Mouse (Mus musculus) midbrain, postnatal 0 days (tissue): ENCODE data around the gene Khnyn. TPM values are rescaled to one million over a fixed set of nuclear protein-coding genes. Genes with fewer than 3 reads are reported as not detected.

Experiments used
- ATAC-seq: fragments of 200-750 bp; cut with Nextera tagmentation; 2 replicates; pipeline ENCODE4 v1.8.0; 2017; ENCODE audit warnings: moderate number of reproducible peaks, mild to moderate bottlenecking, moderate TSS enrichment, moderate library complexity; ENCODE audit not compliant: low FRiP score
- DNase-seq: peaks from one replicate; pipeline ENCODE4 v3.0.0-alpha.2; 2015; ENCODE audit warnings: low spot score
- H3K27ac ChIP-seq: fragments of 300-500 bp; sonication (generic); 2 replicates; pipeline ENCODE4 v1.5.1; 2014; ENCODE audit warnings: low read depth, mild to moderate bottlenecking, low read length, mixed read lengths
- H3K27me3 ChIP-seq: fragments of 300-500 bp; sonication (generic); 2 replicates; pipeline ENCODE4 v1.6.1; 2014; ENCODE audit warnings: low read length, control low read depth, mixed read lengths; ENCODE audit not compliant: insufficient read depth
- H3K36me3 ChIP-seq: fragments of 300-500 bp; sonication (generic); 2 replicates; pipeline ENCODE4 v1.6.1; 2014; ENCODE audit warnings: low read length, control low read depth, mixed read lengths; ENCODE audit not compliant: insufficient read depth
- H3K4me1 ChIP-seq: fragments of 300-500 bp; sonication (generic); 2 replicates; pipeline ENCODE4 v1.6.1; 2014; ENCODE audit warnings: mild to moderate bottlenecking, control low read depth, antibody characterized with exemption, low read length, mixed read lengths; ENCODE audit not compliant: insufficient read depth
- H3K4me2 ChIP-seq: fragments of 300-500 bp; sonication (generic); 2 replicates; pipeline ENCODE4 v1.6.1; 2014; ENCODE audit warnings: low read depth, mild to moderate bottlenecking, low read length, mixed read lengths; ENCODE audit not compliant: poor library complexity, severe bottlenecking
- H3K4me3 ChIP-seq: fragments of 300-500 bp; sonication (generic); 2 replicates; pipeline ENCODE4 v1.5.1; 2014; ENCODE audit warnings: low read depth, mild to moderate bottlenecking, low read length, moderate library complexity
- H3K9ac ChIP-seq: fragments of 300-500 bp; sonication (generic); replicated peaks from 2 replicates; pipeline ENCODE4 v1.6.1; 2014; ENCODE audit warnings: mild to moderate bottlenecking, low read length, moderate library complexity, mixed read lengths; ENCODE audit not compliant: poor library complexity, severe bottlenecking
- H3K9me3 ChIP-seq: fragments of 300-500 bp; sonication (generic); 2 replicates; pipeline ENCODE4 v1.6.1; 2016; ENCODE audit warnings: low read length, control low read depth
- CTCF ChIP-seq: IDR thresholded peaks from 2 replicates; pipeline ENCODE4 v1.5.1; 2016; ENCODE audit warnings: antibody characterized with exemption, mild to moderate bottlenecking
- WGBS: fragments of 180-500 bp; shearing (Covaris S2); extraction: QIAGEN DNeasy Blood & Tissue Kit; methylation state at CpG from one replicate; pipeline ENCODE4 v1.1.7; 2014; 5-methylcytosine and 5-hydroxymethylcytosine counted together
- polyA plus RNA-seq: library from polyadenylated mRNA; unstranded; fragments of >200 nt; fragmentation: Nextera tagmentation; extraction: Ambion mirVana; gene quantifications from 2 replicates; pipeline ENCODE4 v1.2.1, GENCODE M21; 2015
- total RNA-seq: library from RNA; depleted of rRNA; stranded (reverse); fragments of >200 nt; gene quantifications from 2 replicates; pipeline ENCODE4 v1.2.3, GENCODE M21; 2014

The Khnyn gene
- total and polyA plus RNA-seq, 2 experiments from 2014 or later: 6.3 to 14.2 TPM

DNA sequence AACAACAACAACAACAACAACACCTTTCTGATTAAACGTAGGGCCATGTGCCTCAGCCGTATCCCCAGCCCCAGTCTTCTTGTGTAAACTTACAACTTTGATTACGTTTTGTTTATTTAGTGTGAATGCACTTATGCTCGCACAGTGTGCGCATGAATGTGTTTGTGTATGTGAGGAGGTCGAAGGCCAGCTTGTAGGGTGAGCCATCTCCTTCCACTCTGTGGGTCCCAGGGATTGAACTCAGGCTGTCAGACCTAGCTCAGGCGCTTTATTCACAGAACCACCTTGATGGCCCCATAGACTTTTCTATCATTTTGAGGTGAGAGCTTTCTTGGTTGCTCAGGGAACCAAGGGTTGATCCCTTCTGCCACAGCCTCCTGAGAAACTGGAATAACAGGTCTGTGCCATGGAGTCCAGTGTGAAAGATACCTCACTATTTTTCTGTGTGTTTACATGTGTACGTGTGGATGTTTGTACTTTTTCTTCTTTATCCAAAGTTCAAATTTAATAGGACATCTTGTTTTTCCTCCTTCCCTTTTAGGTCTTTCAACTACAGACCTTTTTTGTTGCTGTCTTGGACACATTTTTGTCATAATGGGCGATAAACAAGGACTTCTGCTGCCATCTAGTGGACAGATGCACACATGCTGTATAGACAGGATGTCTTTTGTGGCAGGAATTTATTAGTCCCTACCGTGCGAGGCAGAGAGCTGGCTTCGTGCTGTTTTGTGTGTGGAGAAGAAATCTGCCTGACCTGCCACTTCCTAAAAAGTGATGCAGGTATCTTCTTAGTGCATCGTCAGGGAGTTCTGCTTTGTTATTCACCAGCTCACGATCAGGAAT is 33.7 kb downstream of the Khnyn start:
- H3K9me3 ChIP-seq: no peaks in the 10 kb centered on the region
- WGBS: 39% methylated on average over 14 of the region's 14 CpGs
- no peaks in the 10 kb centered on the region for H3K27me3 ChIP-seq
- no peaks in the 10 kb centered on the region for H3K4me1 ChIP-seq
- H3K36me3 ChIP-seq: no peaks in the 10 kb centered on the region
- H3K4me3 ChIP-seq: no peak overlapping the region
- no peak overlapping the region for H3K27ac ChIP-seq
- peak overlapping the region; percentile 21; the same call in 1 of the 2 replicates for H3K4me2 ChIP-seq
- peak; percentile 99 for TF ChIP-seq CTCF
- peak; percentile 86 for ATAC-seq
- H3K9ac ChIP-seq: no peak overlapping the region
- DNase-seq: peak; percentile 96

DNA sequence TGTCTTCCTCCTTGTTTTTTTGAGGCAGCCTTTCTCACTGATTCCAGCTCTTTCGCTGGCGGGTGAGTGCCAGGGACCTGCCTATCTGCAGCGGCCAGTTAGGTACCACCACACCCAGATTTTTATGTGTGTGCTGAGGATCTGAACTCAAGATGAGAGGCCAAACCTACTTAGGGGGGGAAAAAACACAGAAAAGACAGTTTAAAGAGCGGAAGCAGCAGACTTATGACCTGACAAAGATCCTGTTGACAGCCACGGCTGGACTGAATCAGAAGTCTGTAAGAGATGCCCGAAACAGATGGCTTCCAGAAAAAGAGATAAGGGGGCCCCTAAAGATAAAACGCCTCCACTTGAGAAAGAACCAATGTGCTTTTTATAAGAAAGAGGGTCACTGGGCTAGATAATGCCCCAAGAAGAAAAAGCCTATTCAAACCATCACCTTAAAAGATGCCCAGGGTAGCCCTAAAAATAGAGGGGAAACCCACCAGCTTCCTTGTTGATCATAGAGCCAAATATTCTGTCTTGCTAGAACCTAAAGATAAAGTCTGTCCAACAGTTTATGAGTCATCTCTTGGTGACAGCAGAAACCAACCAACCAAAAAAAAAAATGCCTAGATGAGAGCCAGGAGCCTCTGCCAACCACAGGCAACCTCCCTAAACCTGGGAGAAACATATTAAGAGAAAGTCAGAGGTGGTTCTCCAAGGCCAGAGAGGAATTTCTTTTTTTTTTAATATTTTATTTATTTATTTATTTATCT is 37.9 kb downstream of the Khnyn start:
- no peak overlapping the region for H3K4me2 ChIP-seq
- no peaks in the 10 kb centered on the region for H3K36me3 ChIP-seq
- no peaks in the 10 kb centered on the region for H3K4me1 ChIP-seq
- 81% methylated on average over 7 of the region's 7 CpGs for WGBS
- DNase-seq (no peak), ATAC-seq (no peak)
- H3K9ac ChIP-seq: no peak overlapping the region
- no peaks in the 10 kb centered on the region for H3K27me3 ChIP-seq
- H3K4me3 ChIP-seq: no peak overlapping the region
- H3K27ac ChIP-seq: no peak overlapping the region
- no peak for TF ChIP-seq CTCF
- no peaks in the 10 kb centered on the region for H3K9me3 ChIP-seq

DNA sequence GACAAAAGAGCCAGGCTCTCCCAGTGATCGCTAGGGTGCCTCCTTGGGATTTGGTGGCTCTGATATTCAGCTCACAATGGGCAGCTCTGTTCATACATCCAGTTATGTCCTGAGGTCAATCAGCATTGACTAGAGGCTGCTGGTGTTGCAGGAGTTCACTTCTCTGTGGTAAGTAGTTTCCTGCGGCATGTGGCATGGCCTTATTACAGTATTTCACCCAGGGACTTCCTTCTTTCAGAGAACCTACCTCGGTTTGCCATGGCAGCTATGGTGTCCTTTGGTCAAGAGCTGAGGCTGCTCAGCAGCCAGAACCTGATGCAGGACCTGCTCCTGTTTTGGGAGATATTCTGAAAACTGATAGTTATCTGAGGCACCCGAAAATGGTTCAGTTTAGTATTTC is 42.1 kb downstream of the Khnyn start:
- H3K9ac ChIP-seq: no peak overlapping the region
- H3K4me2 ChIP-seq: no peak overlapping the region
- H3K9me3 ChIP-seq: no peaks in the 10 kb centered on the region
- no peak overlapping the region for H3K27ac ChIP-seq
- 93% methylated on average over 4 of the region's 4 CpGs for WGBS
- H3K36me3 ChIP-seq: no peaks in the 10 kb centered on the region
- H3K27me3 ChIP-seq: no peaks in the 10 kb centered on the region
- ATAC-seq (no peak), DNase-seq (no peak)
- H3K4me3 ChIP-seq: no peak overlapping the region
- no peak for TF ChIP-seq CTCF
- no peaks in the 10 kb centered on the region for H3K4me1 ChIP-seq

DNA sequence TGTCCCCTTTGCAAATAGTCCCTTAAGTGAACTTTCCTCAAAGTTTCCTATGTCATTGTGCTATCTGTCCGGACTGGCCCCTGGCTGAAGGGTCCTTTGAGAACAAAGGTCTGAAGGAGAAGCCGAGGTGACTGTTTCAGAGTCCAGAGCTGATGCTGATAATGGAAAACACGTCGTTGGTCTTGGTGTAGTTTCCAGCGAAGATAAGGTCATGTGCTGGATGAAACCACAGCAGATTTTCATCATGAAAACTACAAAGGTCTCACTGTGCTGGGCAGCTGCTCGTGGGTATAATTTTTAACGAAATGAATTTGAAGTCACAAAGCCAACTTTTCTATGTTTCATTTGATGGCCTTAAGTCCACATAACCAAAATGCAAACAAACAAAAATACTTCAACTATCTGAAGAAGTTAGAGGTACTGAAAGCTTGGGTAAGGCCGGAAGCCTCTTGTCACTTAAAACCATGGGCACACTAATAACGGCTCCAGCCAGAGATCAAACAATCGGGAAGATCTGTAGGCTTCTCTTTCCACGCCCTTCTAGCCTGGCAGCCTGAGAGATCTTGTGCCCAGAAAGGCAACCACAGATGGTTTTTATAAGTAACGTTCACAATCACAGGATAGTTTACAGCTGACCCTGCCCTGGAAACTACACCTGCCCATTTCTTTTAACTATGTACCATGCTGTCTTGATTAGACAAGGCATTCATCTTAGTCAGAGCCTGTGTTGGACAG is 44.7 kb downstream of the Khnyn start:
- DNase-seq: no peak
- Histone ChIP-seq H3K27ac (no peak overlapping the region), H3K4me3 (no peak overlapping the region), H3K36me3 (no peaks in the 10 kb centered on the region), H3K9ac (no peak overlapping the region), H3K27me3 (no peaks in the 10 kb centered on the region), H3K4me1 (no peaks in the 10 kb centered on the region), H3K9me3 (no peaks in the 10 kb centered on the region), H3K4me2 (no peak overlapping the region)
- TF ChIP-seq CTCF: no peak
- WGBS: 84% methylated on average over 12 of the region's 12 CpGs
- ATAC-seq: no peak

DNA sequence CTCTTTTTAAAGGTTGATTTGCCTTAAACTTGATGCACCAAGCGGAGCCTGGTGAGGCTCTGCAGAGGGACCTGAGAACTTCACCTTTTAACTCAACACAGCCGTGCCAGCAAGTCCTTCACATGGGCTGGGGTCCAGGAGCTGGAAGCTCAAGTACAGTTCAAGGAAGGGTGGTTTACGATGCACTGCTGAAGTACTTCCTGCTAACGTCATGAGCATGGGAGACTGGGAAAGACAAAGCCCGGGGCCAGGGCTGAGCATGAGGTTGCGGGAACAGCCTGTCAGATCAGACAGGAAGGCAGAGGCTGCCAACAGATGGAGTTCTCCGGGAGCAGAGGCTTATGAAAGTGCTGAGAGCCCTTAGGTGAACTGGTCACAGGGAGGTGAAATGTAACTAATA is 48.8 kb downstream of the Khnyn start:
- H3K27ac ChIP-seq: no peak overlapping the region
- no peak overlapping the region for H3K4me2 ChIP-seq
- no peak for ATAC-seq
- H3K36me3 ChIP-seq: no peaks in the 10 kb centered on the region
- no peak overlapping the region for H3K4me3 ChIP-seq
- DNase-seq: peak; percentile 12
- no peak for TF ChIP-seq CTCF
- H3K9ac ChIP-seq: no peak overlapping the region
- no peaks in the 10 kb centered on the region for H3K9me3 ChIP-seq
- no peaks in the 10 kb centered on the region for H3K27me3 ChIP-seq
- WGBS: 62% methylated on average over 7 of the region's 7 CpGs
- no peaks in the 10 kb centered on the region for H3K4me1 ChIP-seq
